Mouse (Mus musculus) stomach, postnatal 0 days (tissue): ENCODE measurements around the gene Smim24.

Experiments
- CTCF ChIP-seq: IDR thresholded peaks from 2 replicates; pipeline ENCODE4 v1.5.1; 2016; ENCODE audit warnings: antibody characterized with exemption, low read depth, mild to moderate bottlenecking, moderate library complexity
- EP300 ChIP-seq: optimal IDR thresholded peaks from 2 replicates; pipeline ENCODE3; 2016; ENCODE audit warnings: antibody characterized with exemption

DNA sequence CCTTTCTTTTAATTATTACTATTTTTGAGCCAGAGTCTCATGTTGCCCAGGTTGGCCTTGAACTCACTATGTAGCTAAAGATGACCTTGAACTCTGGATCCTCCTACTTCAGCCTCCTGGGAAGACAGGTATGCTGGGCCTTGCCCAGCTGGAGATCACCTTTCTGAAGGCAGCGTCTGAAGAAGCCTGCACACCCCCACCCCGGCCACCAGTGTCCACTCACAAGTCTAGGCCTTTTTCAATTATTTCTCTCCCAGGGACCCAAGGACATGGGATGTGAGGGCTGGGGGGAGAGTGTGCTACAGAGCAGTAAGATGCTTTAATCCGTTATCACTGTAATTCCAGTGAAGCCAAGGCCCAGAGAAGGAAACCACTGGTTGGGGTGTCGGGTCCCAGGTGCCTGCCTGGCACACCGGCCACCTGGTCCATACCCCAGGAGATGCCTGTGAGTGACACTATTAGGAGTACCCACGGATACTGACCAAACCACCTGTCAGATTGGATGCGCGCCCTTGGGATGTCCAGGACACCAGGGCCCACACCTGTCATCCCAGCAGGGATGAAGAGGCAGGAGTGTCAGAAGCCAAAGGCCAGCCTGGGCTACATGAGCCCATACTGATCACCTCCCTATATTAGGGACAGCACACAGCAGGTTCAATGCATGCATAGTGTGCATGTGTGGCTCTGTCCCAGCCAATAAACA, 35.1 kb downstream of the Smim24 start:
- no peak for TF ChIP-seq CTCF
- TF ChIP-seq EP300 = no peak
